Mouse (Mus musculus): Measurements from ENCODE around the gene Olfr1353. TPM values are rescaled to one million over a fixed set of nuclear protein-coding genes. Genes with fewer than 3 reads are reported as not detected.
"Not testable (repeated sequence)": the region's sequence is repeated elsewhere in the genome, so short reads cannot be mapped to it uniquely, and the experiment has no call there.

The Olfr1353 gene
- total RNA-seq (2014; rRNA removed) (not detected in 2 replicates), polyA plus RNA-seq (2012; rRNA removed) (not detected in 2 replicates)

DNA sequence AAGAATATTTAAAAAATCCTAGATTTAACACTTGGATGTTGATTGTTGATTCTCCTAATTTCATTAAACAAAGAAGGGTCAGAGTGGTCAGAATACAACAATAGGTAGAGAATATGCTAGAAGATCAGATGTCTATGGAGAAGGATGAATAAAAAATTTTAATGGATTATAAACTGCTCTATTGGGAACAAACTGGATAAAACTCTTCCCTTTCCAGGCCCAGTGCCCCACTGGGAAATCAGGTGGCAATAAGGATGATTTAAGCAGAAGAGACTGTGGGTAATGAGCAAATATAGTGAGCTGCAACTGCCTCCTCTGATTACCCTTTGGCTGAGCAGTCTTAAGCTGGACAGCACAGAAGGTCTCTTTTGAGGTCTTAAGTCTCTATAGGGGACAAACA lies at the start of gene Olfr1353:
Olfr1353 (plus strand) TSS at position 301 of the 400 bp plus-strand sequence.
- not testable (repeated sequence) for H3K4me1 ChIP-seq (ENCODE audit: control insufficient read depth, insufficient read depth, low read length); DNase-seq (ENCODE audit: extremely low read depth, low read depth, low spot score); H3K27me3 ChIP-seq (ENCODE audit: control insufficient read depth, insufficient read depth, low read length); H3K36me3 ChIP-seq (ENCODE audit: control insufficient read depth, insufficient read depth, low read length); H3K9ac ChIP-seq (ENCODE audit: low read depth, low read length); H3K79me2 ChIP-seq (ENCODE audit: control insufficient read depth, insufficient read depth, low read length); H3K27ac ChIP-seq (replicated peaks; ENCODE audit: insufficient read depth, low read depth, low read length); H3K4me3 ChIP-seq (ENCODE audit: insufficient read depth, low read depth, low read length)

DNA sequence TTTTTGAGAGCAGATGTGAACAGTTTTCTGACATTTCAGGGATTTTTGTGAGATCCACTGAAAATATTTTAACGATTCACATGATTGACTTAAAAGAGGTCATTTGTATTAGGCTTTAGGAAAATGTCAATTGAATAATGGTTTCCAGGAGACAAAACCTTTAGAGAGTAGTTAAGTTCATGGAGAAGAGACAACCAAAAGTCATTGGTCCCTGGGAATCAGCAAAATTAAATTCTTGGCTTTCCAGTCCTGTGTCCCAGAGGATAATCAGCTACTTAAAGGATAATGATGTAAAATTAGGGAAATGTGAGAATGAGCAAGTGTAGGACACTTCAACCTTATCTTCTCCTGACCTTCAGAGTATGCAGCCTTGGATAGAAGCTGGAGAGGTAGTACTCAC lies 12.8 kb upstream of the Olfr1353 start, which contains the start of gene Olfr8:
Olfr8 (plus strand) TSS at position 301 of the 400 bp plus-strand sequence.
- H3K27ac ChIP-seq (replicated peaks; ENCODE audit: insufficient read depth, low read depth, low read length): not testable (repeated sequence)

DNA sequence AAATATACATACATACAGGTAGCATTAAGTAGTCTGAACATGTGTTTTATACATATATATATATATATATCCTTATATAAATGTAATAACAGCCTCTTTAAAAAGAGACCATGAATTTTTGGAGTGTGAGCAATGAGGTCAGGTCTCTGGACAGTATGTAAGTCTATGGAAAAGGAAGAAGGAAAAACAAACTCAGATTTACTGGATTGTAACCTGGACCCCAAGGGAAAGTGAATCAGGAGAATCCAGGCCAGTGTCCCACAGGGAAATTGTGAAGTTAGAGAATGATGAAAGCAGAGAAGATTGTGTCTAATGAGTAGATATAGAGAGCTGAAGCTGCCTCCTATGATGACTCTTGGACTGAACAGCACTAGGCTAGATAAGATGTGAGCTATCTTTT lies 17.6 kb downstream of the Olfr1353 start, which contains the start of gene Olfr1352:
Olfr1352 (plus strand) TSS at position 301 of the 400 bp plus-strand sequence.
- DNase-seq (ENCODE audit: extremely low read depth, low read depth, low spot score): no peak
- Histone ChIP-seq H3K27ac (replicated peaks; ENCODE audit: insufficient read depth, low read depth, low read length) (no peak within 1 kb of the TSS), H3K4me3 (ENCODE audit: insufficient read depth, low read depth, low read length) (no peak within 1 kb of the TSS), H3K4me1 (ENCODE audit: control insufficient read depth, insufficient read depth, low read length) (no peaks in the 10 kb centered on the region), H3K27me3 (ENCODE audit: control insufficient read depth, insufficient read depth, low read length) (no peaks in the 10 kb centered on the region), H3K9ac (ENCODE audit: low read depth, low read length) (no peak within 1 kb of the TSS), H3K79me2 (ENCODE audit: control insufficient read depth, insufficient read depth, low read length) (no peaks in the 10 kb centered on the region), H3K36me3 (ENCODE audit: control insufficient read depth, insufficient read depth, low read length) (no peaks in the 10 kb centered on the region)
- TF ChIP-seq POLR2A (IDR thresholded peaks at IDR 0.05; ENCODE audit: extremely low read depth, insufficient read depth, low read length) (no peak), CTCF (IDR thresholded peaks at IDR 0.05; ENCODE audit: low read depth, low read length) (no peak)

More for the DNA sequence above, 12.8 kb upstream of the Olfr1353 start, which contains the start of gene Olfr8:
- H3K79me2 ChIP-seq (ENCODE audit: control insufficient read depth, insufficient read depth, low read length); H3K9ac ChIP-seq (ENCODE audit: low read depth, low read length); H3K36me3 ChIP-seq (ENCODE audit: control insufficient read depth, insufficient read depth, low read length); DNase-seq (ENCODE audit: extremely low read depth, low read depth, low spot score); H3K4me1 ChIP-seq (ENCODE audit: control insufficient read depth, insufficient read depth, low read length); H3K4me3 ChIP-seq (ENCODE audit: insufficient read depth, low read depth, low read length); H3K27me3 ChIP-seq (ENCODE audit: control insufficient read depth, insufficient read depth, low read length): not testable (repeated sequence)
- WGBS: 82% methylated on average over 1 of the region's 1 CpGs

DNA sequence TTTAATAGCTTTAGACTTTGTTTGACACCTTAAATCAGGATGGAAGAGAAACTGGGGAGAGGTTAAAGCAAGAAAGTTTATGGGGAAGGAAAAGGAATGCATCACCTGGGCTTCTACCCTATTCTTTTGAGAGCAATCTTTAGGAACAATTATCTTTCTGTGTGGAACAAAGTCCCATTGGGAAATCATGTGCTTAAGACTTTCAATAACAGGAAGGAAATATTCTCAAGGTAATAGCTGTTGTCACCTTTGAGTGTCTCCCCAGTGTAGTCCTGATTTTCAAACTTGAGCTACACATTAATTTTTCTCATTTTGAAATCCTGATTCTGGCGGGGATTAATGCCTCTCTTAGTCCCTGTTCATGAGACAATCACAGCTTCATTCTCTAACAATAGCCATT lies 49.1 kb downstream of the Olfr1353 start, which contains the start of gene Olfr1351:
Olfr1351 (plus strand) TSS at position 301 of the 400 bp plus-strand sequence.
- Histone ChIP-seq H3K36me3 (ENCODE audit: control insufficient read depth, insufficient read depth, low read length) (no peaks in the 10 kb centered on the region), H3K4me1 (ENCODE audit: control insufficient read depth, insufficient read depth, low read length) (no peaks in the 10 kb centered on the region), H3K79me2 (ENCODE audit: control insufficient read depth, insufficient read depth, low read length) (no peaks in the 10 kb centered on the region), H3K27me3 (ENCODE audit: control insufficient read depth, insufficient read depth, low read length) (no peaks in the 10 kb centered on the region), H3K27ac (replicated peaks; ENCODE audit: insufficient read depth, low read depth, low read length) (no peak within 1 kb of the TSS), H3K9ac (ENCODE audit: low read depth, low read length) (no peak within 1 kb of the TSS), H3K4me3 (ENCODE audit: insufficient read depth, low read depth, low read length) (no peak within 1 kb of the TSS)
- TF ChIP-seq POLR2A (IDR thresholded peaks at IDR 0.05; ENCODE audit: extremely low read depth, insufficient read depth, low read length): no peak
- TF ChIP-seq CTCF (IDR thresholded peaks at IDR 0.05; ENCODE audit: low read depth, low read length): no peak
- no peak for DNase-seq (ENCODE audit: extremely low read depth, low read depth, low spot score)
- 80% methylated on average over 1 of the region's 1 CpGs for WGBS

Other genes with a start within 250 kb of the Olfr1353 start
- not detected in 2 replicates for gene Casp14, start 245.0 kb upstream of the Olfr1353 start, total RNA-seq (2014; rRNA removed)
- gene Casp14, start 245.0 kb upstream of the Olfr1353 start, polyA plus RNA-seq (2012; rRNA removed): not detected in 2 replicates
- not detected in 2 replicates for gene Ccdc105, start 210.2 kb upstream of the Olfr1353 start, total RNA-seq (2014; rRNA removed)
- not detected in 2 replicates for gene Ccdc105, start 210.2 kb upstream of the Olfr1353 start, polyA plus RNA-seq (2012; rRNA removed)
- 0.18 TPM in 1 of 2 replicates, not detected in the other for gene Slc1a6, start 182.8 kb upstream of the Olfr1353 start, total RNA-seq (2014; rRNA removed)
- gene Slc1a6, start 182.8 kb upstream of the Olfr1353 start, polyA plus RNA-seq (2012; rRNA removed): 0.07 and 0.10 TPM in 2 replicates
- gene Olfr1356, start 111.1 kb upstream of the Olfr1353 start, total RNA-seq (2014; rRNA removed): not detected in 2 replicates
- gene Olfr1356, start 111.1 kb upstream of the Olfr1353 start, polyA plus RNA-seq (2012; rRNA removed): not detected in 2 replicates
- not detected in 2 replicates for gene Olfr1355, start 87.8 kb upstream of the Olfr1353 start, total RNA-seq (2014; rRNA removed)
- gene Olfr1355, start 87.8 kb upstream of the Olfr1353 start, polyA plus RNA-seq (2012; rRNA removed): not detected in 2 replicates
- gene Olfr1354, start 50.1 kb upstream of the Olfr1353 start, total RNA-seq (2014; rRNA removed): not detected in 2 replicates
- gene Olfr1354, start 50.1 kb upstream of the Olfr1353 start, polyA plus RNA-seq (2012; rRNA removed): not detected in 2 replicates
- gene Olfr8, start 12.7 kb upstream of the Olfr1353 start, total RNA-seq (2014; rRNA removed): not detected in 2 replicates
- not detected in 2 replicates for gene Olfr8, start 12.7 kb upstream of the Olfr1353 start, polyA plus RNA-seq (2012; rRNA removed)
- gene Olfr1352, start 17.7 kb downstream of the Olfr1353 start, total RNA-seq (2014; rRNA removed): not detected in 2 replicates
- not detected in 2 replicates for gene Olfr1352, start 17.7 kb downstream of the Olfr1353 start, polyA plus RNA-seq (2012; rRNA removed)
- not detected in 2 replicates for gene Olfr1351, start 49.2 kb downstream of the Olfr1353 start, total RNA-seq (2014; rRNA removed)
- not detected in 2 replicates for gene Olfr1351, start 49.2 kb downstream of the Olfr1353 start, polyA plus RNA-seq (2012; rRNA removed)
- not detected in 2 replicates for gene Olfr57, start 65.4 kb downstream of the Olfr1353 start, total RNA-seq (2014; rRNA removed)
- not detected in 2 replicates for gene Olfr57, start 65.4 kb downstream of the Olfr1353 start, polyA plus RNA-seq (2012; rRNA removed)
- gene 2610008E11Rik, start 134.3 kb downstream of the Olfr1353 start, total RNA-seq (2014; rRNA removed): 12.1 and 13.8 TPM in 2 replicates
- gene 2610008E11Rik, start 134.3 kb downstream of the Olfr1353 start, polyA plus RNA-seq (2012; rRNA removed): 0.67 and 0.75 TPM in 2 replicates
- not detected in 2 replicates for gene Vmn2r80, start 185.5 kb downstream of the Olfr1353 start, total RNA-seq (2014; rRNA removed)
- gene Vmn2r80, start 185.5 kb downstream of the Olfr1353 start, polyA plus RNA-seq (2012; rRNA removed): not detected in 2 replicates